Mouse (Mus musculus): Measurements from ENCODE around the gene Zic1.
A peak's percentile ranks its signal among the peaks of the same experiment; 100 is the strongest.

The Zic1 gene

DNA sequence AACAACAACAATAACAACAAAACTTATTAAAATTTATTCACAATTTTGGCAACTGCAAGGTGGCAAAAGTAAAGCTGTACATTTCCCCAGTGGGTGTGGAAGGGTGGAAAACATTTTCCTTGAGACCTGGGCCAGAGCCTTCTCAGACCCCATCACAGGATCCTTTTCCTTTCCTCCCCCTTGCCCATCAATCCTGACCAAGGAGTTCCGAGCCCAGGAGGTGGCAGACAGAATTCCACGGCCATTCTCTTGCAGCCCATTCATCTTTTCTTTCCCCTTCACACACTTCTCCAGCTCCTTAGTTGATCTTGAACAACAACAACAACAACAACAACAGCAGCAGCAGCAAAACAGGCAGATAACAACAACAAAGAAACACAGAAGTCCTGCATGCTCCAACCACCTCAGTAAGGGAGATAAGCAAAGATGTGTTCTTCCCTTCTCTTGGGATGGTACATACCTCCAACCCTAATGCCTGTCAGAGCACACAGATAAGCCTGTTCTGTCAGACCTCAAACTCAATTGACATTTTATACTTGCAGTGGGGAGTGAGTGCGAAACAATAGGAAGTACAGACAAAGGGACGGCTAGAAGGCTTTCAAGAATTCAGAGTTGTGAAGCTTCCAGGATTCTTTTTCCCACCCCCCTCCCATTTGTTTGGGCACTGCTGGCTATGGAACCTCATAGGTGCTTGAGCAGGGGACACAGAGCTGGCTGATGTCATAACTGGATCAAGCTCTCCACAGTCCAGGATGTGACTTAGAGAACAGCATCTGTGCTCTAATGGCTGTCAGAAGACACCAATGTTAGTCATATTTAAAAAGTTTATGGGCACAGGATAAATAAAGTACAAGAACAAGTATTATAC lies 19.3 kb upstream of the Zic1 start:
- no peak for DNase-seq (ENCODE audit: low read depth, low spot score)

DNA sequence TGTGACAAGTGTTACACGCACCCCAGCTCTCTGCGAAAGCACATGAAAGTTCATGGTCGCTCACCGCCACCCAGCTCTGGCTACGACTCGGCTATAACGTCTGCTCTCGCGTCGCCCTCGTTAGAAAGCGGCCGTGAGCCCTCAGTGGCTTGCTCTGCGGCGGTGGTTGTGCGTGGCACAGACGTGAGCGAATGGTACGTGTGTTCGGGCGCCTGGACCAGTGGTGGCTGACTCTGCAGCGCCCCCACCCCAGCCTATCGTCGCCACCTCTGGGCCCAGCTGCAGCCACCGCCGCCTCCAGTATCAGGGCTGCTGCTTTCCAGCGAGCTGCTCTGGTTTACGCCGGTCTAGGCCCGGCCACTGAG lies 18.5 kb upstream of the Zic1 start:
- no peak for DNase-seq (ENCODE audit: low read depth, low spot score)

DNA sequence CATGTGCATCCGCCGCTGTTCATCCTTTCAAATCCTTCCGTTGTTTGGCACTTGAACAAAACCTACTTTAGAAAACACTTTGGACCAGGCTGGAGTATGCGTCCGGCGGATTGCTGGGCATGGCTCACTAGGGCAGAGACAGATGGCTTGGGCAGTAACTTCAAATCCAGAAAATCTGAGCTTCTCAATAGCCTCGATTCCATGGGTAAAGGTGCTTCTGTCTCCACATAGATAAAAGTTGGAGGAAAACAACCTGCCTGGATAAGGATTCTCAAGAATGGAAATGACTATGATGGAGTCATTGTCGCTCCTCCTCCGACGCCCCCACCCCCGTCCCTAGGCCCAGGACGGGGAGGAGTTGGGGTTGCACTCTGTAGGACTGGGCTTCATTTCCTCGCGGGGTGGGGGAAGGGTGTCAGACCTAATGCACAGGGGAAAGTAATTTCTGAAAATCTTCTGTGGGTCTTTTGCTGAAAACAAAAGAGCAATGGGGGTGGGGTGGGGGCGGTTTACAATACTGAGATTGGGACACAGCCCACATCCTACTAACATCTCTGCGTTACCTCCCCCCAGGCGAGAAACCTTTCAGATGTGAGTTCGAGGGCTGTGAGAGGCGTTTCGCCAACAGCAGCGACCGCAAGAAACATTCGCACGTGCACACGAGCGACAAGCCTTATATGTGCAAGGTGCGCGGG lies 18.0 kb upstream of the Zic1 start:
- DNase-seq (ENCODE audit: low read depth, low spot score) = no peak

DNA sequence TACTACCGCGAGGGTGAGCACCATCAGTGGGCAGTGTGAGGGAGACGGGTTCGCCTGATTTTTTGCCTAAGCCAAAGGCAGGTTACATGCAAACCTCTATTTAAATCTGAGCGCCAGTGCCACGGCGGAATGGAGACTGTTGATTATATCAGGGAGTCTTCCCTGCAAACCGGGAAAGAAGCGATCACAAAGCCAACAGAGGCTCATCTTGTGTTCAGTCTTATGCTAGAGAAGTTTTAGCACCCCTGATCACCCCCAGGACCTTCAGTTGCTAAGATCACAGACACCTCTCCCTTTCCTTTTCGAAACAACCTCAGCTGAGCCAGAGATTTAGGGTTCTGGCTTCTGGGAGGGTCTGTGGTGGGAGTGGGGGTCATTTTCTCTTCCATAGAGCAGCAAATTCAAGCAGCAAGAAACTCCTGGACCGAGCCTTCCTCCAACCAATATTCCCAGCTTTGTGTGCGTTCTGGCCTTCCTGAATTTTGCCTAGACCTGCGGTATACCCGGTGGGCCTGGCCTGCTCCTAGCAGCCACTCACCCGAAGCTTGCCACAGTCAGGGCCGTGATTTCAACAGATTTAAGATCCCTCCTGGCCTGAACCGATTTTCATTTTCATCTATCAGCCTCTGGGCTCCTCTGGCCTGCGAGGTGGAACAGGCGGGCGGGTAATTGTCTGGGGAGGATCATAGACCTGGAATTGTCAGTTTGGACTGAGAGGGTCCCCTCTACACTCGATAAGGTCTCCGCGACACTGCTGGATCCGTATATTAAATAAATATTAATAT lies 17.1 kb upstream of the Zic1 start:
- no peak for DNase-seq (ENCODE audit: low read depth, low spot score)

DNA sequence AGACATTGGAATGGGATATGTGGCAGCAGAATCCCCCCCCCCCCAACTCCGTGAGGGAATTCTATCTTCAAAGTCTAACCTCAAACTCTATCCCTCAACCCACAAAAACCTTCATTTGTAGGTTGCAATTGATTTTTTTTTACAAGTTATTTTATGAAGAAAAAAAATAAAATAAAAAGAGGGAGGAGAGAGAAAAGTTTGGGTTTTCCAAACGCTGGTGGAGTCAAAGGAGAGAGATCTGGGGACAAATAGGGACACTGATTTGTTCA lies 16.4 kb upstream of the Zic1 start:
- no peak for DNase-seq (ENCODE audit: low read depth, low spot score)

DNA sequence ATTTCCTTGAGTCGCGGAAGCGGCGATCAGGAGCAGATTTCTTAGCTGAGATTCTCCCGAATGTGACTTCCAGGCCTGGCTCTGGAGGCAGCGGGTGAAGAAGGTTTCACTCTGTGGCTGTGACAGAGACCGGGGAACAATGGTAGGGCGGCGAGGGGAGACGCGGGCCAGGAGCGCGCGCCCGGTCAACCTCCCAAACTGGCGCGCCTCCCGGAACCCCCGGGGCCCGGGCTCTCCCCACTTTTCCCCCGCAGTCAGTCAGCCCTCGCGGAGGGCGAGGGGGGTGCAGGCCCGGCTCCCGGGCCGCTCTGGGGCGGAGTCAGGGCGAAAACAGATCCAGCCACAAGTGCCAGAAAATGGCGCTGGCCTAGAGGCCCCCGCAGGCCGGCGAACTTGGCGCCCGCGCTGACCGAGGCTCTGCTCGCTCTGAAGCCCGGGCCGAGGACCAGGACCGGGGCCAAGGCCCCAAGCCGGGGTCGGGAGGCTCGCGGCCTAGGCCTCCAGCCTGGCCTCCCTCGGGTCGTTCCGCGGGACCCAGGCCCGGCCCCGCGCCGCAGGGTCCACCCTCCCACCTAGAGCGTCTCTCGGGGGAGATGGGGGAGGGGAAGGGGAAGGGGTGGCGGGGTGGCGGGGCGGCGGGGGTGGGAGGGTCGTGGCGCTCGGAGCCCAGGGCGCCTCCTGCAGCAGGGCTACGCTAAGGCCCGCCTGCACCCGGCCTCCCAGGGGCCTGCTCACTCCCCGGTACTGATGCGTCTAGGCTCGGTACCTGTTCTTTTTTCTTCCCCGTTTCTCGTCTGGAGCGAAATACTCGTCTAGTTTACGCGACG lies 15.9 kb upstream of the Zic1 start:
- DNase-seq (ENCODE audit: low read depth, low spot score) = no peak

DNA sequence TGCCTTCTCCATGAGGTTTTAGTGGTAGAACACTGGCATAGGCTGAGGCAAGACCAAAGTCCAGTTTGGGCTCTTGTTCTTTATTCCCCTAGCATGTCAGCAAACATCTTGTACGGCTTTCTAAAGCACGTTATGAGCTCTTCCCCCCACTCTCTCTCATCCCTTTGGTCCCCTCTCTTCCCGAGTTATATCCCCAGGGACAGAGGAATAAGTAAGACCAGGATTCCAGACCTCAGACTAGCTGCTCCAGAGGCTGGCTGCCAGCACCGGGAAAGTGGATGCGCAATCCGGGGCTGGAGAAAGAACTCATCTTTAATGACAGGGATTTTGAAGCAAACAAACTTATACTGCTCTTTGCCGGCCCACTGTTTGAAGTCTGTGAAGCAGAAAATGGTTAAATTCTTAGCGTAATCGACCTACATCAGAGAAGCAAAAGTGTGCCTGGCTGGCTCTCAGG lies 14.9 kb upstream of the Zic1 start:
- DNase-seq (ENCODE audit: low read depth, low spot score) = no peak

DNA sequence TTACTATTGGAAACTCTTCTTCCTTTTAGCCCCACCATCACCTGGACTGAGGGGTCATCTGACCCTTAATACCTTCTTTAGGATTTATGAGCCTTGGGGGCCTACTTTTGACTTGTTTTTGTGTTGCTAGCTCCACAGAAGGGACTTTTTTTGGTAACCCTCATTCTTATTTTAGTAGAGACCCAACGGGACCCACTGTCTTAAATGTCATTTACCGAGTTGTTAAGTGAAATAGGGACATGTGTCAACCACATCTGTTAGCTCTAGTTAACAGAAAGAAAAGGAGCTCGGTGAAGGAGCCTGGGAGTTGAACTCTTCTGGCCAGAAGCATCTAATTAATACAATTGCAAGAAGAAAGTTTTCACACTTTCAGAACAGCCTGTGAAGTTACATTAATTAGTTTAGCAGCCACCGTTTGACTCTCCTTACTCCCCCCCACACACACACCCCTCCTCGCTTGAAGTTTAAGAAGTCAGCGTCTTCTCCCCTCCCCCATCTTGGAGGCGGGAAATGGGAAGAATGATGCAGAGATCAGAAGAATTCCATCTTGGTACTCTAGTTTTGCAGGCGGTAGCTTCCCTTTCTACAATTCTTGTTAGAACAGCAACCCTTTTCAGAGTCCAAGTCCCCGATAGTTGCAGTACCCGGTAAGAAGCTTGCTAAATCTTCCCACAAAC lies 14.3 kb upstream of the Zic1 start:
- DNase-seq (ENCODE audit: low read depth, low spot score) = no peak

DNA sequence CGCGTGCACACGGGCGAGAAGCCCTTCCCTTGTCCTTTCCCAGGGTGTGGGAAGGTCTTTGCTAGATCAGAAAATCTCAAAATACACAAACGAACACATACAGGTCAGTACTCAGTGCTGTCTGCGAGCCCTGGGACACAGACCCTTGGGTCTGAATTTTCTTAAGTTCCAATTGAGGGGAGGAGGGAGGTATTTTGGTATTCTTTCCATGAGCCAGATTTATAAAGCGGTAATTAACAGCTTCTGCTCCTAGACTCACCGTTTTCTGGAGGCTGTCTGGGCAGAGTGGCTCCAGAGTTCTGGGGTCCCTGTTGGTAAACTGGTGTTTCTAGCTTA lies 13.7 kb upstream of the Zic1 start:
- DNase-seq (ENCODE audit: low read depth, low spot score) = no peak

DNA sequence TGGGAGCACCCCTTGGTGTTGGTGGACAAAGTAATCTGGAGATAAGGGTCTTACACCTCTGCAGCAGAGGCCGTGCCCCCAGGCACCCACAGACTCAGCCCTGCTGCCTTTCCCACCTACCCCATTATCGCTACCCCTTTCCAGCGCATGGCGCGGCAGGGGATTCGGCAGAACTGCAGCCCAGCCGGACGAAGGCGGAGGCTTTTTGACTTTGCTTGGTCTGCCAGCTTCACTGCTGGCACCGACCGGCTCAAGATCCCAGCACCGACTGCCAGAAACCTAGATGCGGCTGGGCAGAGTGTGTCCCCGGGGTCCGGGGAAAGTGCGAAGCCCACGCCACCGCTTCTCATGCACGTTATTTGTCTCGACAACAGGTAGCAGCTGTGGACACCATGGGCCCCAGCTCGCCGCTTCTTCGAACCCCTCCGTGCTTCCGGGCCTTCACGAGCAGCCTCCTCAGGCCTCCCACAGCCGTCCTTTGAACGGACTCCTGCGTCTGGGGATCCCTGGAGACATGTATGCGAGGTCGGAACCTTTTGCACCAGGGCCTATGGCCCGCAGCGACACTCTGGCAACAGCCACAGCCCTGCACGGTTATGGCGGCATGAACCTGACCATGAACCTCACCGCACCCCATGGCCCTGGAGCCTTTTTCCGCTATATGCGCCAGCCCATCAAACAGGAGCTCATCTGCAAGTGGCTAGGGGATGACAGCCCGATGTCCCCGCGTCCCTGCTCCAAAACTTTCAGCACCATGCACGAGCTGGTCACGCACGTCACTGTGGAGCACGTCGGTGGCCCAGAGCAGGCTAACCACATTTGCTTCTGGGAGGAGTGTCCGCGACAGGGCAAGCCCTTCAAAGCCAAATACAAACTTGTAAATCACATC lies 13.0 kb upstream of the Zic1 start:
- DNase-seq (ENCODE audit: low read depth, low spot score) = no peak

DNA sequence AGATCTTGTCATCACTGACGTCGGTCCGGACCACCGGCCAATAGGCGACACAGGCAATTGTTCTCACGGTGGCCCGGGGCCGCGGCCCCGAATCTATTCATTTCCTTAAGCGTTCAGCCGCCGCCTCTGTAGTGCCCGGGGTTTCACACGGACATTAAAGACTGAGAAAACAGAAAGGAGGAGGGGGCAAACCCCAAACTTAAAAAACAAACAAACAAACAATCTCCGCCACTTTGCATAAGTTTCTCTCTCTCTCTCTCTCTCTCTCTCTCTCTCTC lies 12.2 kb upstream of the Zic1 start:
- DNase-seq (ENCODE audit: low read depth, low spot score) = no peak

DNA sequence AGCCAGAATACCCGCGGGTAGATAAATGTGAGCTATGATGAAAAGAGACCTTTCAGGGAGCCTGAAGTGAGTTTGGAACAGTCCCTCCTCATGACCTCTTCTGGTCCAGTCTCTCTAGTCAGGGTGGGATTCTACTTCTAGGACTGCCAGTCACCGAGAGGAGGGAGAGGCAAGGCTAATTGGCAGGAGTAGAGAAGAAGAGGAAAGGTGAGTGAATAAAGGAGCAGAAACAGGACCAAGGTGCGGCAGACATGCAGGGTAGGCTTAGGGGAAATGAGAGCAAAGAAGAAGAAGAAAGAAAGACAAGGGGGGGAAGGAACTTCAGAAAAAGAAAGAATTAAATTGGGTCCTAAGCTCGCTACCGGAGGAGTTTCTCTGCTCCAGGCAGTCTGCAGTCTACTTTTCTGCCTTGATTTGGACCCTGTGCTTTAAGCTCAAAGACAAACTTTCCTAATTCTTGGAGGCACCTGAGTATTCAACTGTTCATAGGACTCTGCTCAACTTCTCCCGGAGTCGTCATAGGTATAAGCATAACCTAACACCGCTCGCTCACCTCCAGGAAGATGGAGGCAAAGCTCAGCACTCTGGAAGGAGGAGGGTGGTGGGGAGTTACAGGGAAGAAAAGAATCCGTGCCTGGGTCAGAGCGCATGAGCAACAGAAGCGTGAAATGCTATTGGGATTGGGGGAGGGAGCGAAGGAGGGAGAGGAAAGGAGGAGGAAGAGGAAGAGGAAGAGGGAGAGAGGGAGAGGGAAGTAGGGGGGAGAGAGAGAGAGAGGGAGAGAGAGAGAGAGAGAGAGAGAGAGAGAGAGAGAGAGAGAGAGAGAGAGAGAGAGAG lies 11.6 kb upstream of the Zic1 start:
- no peak for DNase-seq (ENCODE audit: low read depth, low spot score)

DNA sequence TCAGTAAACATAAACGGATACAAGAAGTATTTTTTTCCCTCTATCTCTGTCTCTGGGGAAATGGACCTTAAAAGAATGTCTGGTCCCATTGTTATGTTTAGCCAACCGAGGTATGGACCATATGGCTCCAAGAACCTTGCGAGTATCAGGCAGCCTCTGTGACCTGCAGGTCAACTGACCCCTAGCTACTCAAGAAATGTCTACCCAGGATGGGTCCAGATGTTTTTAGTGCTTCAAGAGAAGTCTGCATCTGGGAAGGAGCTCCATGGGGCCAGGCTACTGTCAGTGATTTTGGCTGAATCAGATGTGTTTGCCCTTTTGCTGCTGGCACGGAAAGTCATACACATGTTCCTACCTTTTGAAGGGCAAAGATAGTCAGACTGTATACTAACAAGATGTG lies 9.1 kb upstream of the Zic1 start:
- no peak for DNase-seq (ENCODE audit: low read depth, low spot score)

DNA sequence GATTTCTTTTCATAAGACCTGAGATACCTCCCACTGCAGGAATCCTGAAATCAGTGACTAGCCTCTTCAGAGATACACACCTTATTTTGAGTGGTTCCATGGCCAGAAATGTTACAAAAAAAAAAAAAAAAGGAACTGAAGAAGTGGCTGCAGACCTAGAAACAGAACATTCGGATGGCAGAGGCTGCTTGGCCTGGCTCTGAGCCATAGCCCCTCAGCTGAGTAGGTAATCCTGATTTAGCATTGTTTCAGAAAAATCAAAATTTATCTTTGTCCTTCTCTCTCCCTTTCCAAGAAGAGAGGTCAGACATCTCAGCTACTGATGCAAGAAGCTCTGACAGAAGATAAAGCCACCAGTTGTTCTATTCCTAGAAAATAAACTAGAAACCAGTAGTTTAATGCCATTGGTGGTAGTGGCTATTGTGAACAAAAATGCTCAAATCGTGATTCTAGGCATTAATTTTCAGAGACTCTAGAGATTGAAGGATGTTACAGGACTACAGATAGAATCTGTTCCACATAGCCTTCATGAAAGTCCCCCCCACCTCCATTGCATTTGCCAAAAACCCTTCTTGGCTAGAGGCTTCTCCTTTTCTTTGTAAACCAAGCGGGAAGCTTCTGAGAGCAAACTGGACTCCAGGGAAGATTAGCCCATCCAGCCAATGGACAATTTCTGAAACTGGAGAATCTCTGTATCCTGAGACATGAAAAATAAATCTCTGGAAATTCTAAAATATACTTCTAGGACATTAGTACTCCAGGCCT lies 8.4 kb upstream of the Zic1 start:
- no peak for DNase-seq (ENCODE audit: low read depth, low spot score)

DNA sequence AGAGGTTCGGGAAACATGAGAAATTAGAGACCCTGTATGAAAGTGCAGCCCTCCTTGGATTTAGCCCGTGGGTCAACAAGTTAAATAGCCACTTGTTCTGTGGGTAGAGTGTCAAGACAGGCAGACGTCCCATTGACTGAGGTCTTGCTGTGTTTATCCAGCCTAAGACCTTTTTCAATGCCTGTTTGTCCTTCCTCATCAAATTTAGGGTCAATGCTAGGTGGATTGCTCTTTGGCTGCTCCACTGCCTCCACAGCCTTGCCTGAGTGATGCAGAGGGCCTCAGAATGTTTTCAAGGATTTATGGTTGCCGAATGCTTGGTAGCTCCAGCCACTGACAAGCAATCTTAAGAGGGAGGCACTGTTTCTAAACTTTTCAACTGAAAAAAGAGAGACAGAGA lies 6.0 kb upstream of the Zic1 start:
- no peak for DNase-seq (ENCODE audit: low read depth, low spot score)

DNA sequence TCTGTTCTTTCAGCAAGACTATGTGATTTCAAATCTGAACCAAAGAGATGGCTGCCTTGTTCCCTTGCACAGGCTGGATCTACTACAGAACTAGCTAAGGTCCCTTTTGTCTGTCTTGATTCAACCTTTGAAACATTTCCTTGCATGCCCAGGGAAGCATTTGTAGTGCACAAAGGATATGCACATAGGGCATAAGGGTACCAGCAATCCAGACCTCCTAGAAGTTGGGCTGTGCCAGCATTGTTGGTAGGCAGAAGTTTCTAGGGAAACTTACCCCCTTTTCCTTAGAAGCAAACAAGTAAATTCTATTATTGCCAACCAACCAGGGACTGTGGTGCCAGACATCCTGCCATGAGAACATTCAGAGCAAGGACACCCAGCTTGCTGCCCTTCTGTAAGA lies 5.4 kb upstream of the Zic1 start:
- no peak for DNase-seq (ENCODE audit: low read depth, low spot score)

DNA sequence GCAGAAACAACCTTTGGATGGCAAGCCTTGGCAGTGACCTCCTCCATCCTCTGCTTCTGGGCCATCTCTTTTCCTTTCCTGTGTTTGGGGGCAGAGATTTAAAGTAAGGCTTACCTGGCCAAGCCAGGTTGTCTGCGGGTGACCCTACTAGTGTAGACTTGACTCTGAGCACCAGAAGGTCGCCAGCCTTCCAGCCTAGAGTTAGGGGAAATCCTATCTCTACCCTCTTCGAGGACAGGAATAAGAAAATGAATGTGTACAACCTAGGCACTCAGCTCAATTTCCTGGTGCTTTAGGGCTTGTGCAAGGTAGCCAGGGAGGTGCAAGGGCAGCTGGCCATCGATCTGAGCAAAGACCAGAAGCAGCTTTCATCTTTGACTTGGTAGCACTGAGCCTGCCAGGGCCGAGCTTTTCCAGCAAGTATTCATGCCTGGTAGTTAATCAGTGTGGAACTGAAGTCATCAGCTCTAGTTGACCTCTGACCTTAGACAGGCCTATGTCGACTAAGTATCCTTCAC lies 4.6 kb upstream of the Zic1 start:
- DNase-seq (ENCODE audit: low read depth, low spot score) = no peak

DNA sequence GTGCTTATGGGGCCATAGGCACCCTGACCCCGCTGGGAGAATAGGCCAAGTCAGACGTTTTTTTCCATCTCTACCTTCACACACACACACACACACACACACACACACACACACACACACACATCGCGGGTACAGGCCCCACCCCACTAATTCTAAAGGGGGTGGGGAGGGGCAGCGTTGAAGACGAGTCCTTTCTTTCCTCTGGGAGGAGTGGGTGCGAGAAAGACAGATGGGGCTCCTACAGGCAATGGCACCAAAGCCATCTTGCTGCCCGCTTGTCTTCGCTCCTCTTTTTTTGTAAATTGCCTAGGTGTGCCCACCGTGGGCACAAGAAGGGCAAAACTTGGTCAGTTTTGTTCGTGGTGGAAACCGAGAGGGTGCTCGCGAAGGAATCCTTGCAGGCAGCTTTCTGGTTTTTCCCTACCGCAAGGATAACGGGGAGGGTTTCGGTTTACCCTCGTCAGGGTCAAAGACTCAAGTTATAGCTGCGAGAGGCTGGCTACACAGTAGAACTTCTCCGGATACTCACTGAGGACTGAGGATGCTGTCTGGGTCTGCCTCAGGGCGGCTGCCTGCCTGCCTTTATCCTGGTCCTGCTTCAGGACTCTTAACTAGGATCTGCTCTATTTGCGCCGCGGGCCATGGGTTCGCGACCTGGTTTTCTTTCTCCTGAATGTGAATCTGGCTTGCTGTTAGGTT lies 3.8 kb upstream of the Zic1 start:
- DNase-seq (ENCODE audit: low read depth, low spot score) = peak; percentile 13
